ENCODE assay signal across 9 mouse cellular contexts in the genomic region with DNA sequence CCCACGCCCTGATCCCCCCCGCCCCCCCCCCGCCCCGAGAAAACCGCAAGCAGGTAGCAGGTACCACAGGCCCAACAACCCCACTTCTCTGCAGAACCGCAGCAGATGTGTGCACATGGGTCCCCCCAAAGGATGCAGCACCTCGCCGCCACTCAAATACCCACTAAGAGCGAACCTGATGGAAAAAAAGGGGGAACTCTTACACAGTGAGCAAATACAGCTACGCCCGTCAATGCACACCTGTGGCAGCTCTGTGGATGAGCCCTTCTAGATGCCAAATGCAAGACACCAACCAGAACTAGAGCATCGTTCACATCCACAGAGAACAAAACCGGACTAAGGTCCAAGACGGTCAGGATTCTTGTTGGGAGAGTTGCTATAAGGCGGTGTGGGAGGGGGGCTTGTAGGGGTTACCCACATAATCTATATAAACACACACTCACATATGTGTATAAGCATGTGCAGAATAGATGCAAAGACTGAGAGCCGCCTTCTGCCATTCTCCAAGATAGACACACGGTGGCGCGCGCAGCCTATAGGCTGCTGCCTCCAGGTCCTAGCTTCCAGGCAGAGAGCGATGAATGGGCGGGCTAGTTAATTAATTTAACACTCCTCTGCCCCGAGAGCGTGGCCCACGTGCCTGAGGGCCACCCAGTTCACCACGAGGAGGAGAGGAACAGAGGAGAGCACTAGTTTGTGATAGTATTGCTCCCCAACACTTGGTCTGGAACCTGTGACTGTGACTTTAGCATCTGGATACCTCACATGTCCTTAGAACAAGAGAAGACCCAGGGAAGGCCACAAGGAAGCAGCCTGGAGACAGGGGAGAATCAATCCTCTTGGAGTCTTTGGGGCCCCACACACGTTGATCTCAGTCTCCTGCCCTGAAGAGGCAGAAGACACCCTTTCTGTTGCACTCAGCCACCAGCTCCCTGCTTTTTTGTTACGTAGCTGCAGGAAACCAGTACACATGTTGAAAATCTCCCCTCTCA. TPM values are rescaled to one million over a fixed set of nuclear protein-coding genes. Genes with fewer than 3 reads are reported as not detected.
A peak's percentile ranks its signal among the peaks of the same experiment; 100 is the strongest.
DNase-seq lines count a peak whose midpoint lies in the region; ATAC-seq lines count a peak whose summit lies in the region.
"Had no signal": no experiment of that assay in that cellular context is flagged by ENCODE, and none has a peak within 500 bp of the region (broad histone marks: within the 10 kb centered on the region; RNA-seq: fewer than 3 reads in every experiment).

No protein-coding gene starts in this region.

- no peak overlapping the region for H3K4me3 ChIP-seq in forebrain, embryonic 14.5 days (ENCODE audit: low read depth, low read length)
- H3K4me3 ChIP-seq: megakaryocyte, embryonic 14.5 days had no signal

- no peak overlapping the region for H3K4me2 ChIP-seq in forebrain, embryonic 14.5 days (ENCODE audit: low read length)

- peaks cover 11% of the 10 kb centered on the region; the same call in 1 of the 2 replicates for H3K27me3 ChIP-seq in forebrain, embryonic 14.5 days (replicated peaks; ENCODE audit: control insufficient read depth, insufficient read depth, low read length)

- H3K36me3 ChIP-seq in forebrain, embryonic 14.5 days (ENCODE audit: control insufficient read depth, insufficient read depth, low read length), result no peaks in the 10 kb centered on the region

- ATAC-seq in cerebellum, adult (ENCODE audit: insufficient number of reproducible peaks, low FRiP score, low TSS enrichment), result peak; percentile 56; the same call in 1 of the 2 replicates
- ATAC-seq in forebrain, embryonic 14.5 days, result peak; percentile 82

- no peak overlapping the region for H3K9ac ChIP-seq in forebrain, embryonic 14.5 days (ENCODE audit: low read length)

- DNase-seq in adrenal gland, adult (ENCODE audit: inconsistent age in 2 of 2, low spot score in 1 of 2), result peak; percentile 73 to 91
- DNase-seq in adrenal gland, adult 8-10 months, result no peak
- peak; percentile 90 for DNase-seq in forebrain, embryonic 14.5 days (ENCODE audit: low spot score)
- peak; percentile 83 for DNase-seq in heart, postnatal 4 days
- peak; percentile 71 to 78 for DNase-seq in layer of hippocampus, postnatal 10 days (ENCODE audit: low spot score in 2 of 2)
- peak; percentile 80 to 84 for DNase-seq in lung, postnatal 4 days
- peak; percentile 73 for DNase-seq in right cerebral cortex, postnatal 14 days

- H3K9me3 ChIP-seq in forebrain, embryonic 14.5 days (replicated peaks; ENCODE audit: control insufficient read depth, low read length), result no peaks in the 10 kb centered on the region
- H3K9me3 ChIP-seq: megakaryocyte, embryonic 14.5 days had no signal

- no peak overlapping the region for H3K27ac ChIP-seq in forebrain, embryonic 14.5 days (ENCODE audit: low read depth, low read length)

- WGBS in forebrain, embryonic 14.5 days, result 26% methylated on average over 28 of the region's 28 CpGs

- no peaks in the 10 kb centered on the region for H3K4me1 ChIP-seq in forebrain, embryonic 14.5 days (ENCODE audit: control insufficient read depth, insufficient read depth, low read length)

RNA-seq across cellular contexts. Expression of gene Cdc42ep1, which starts 15.9 kb away (rescaled TPM):
- 10 to 100 TPM; 41.2 to 85.0 (median 65.8) TPM for total RNA-seq in adrenal gland, adult 8-10 months (2022)
- polyA plus RNA-seq in forebrain, embryonic 14.5 days (2014; fragmentation: Nextera tagmentation; extraction: Ambion mirVana), result 5.1 and 8.0 TPM in 2 replicates
- total RNA-seq in heart, postnatal 4 days (2021), result 10 to 100 TPM; 55.3 to 59.9 TPM
- 1 to 10 TPM; 7.6 to 8.5 TPM for total RNA-seq in layer of hippocampus, postnatal 10 days (2021)

RNA-seq across cellular contexts. Expression of gene Card10, which starts 23.7 kb away (rescaled TPM):
- total RNA-seq in adrenal gland, adult 8-10 months (2022), result 10 to 100 TPM in 1 of 4 experiments, 1 to 10 TPM in 3; 6.6 to 10.0 (median 8.1) TPM
- polyA plus RNA-seq in forebrain, embryonic 14.5 days (2014; fragmentation: Nextera tagmentation; extraction: Ambion mirVana), result 1.1 and 1.4 TPM in 2 replicates
- total RNA-seq in heart, postnatal 4 days (2021), result 10 to 100 TPM; 15.9 to 18.8 TPM
- 1 to 10 TPM; 5.8 to 6.0 TPM for total RNA-seq in layer of hippocampus, postnatal 10 days (2021)

RNA-seq across cellular contexts. Expression of gene Lgals2, which starts 28.8 kb away (rescaled TPM):
- not detected for total RNA-seq in adrenal gland, adult 8-10 months (2022)
- polyA plus RNA-seq in forebrain, embryonic 14.5 days (2014; fragmentation: Nextera tagmentation; extraction: Ambion mirVana), result not detected in 2 replicates
- total RNA-seq in heart, postnatal 4 days (2021), result not detected
- total RNA-seq in layer of hippocampus, postnatal 10 days (2021), result not detected

RNA-seq across cellular contexts. Expression of gene Gga1, which starts 50.5 kb away (rescaled TPM):
- total RNA-seq in adrenal gland, adult 8-10 months (2022), result 10 to 100 TPM; 57.9 to 79.2 (median 66.5) TPM
- 34.8 and 46.5 TPM in 2 replicates for polyA plus RNA-seq in forebrain, embryonic 14.5 days (2014; fragmentation: Nextera tagmentation; extraction: Ambion mirVana)
- total RNA-seq in heart, postnatal 4 days (2021), result 10 to 100 TPM; 47.1 to 47.6 TPM
- total RNA-seq in layer of hippocampus, postnatal 10 days (2021), result 10 to 100 TPM; 56.8 to 58.0 TPM

RNA-seq across cellular contexts. Expression of gene Mfng, which starts 53.2 kb away (rescaled TPM):
- 10 to 100 TPM; 12.3 to 25.8 (median 20.7) TPM for total RNA-seq in adrenal gland, adult 8-10 months (2022)
- polyA plus RNA-seq in forebrain, embryonic 14.5 days (2014; fragmentation: Nextera tagmentation; extraction: Ambion mirVana), result 48.2 and 51.5 TPM in 2 replicates
- total RNA-seq in heart, postnatal 4 days (2021), result 10 to 100 TPM; 17.6 to 18.1 TPM
- 10 to 100 TPM in 1 of 2 experiments, 1 to 10 TPM in 1; 9.2 to 10.4 TPM for total RNA-seq in layer of hippocampus, postnatal 10 days (2021)

Comparison
In these comparisons a context has a peak if more than half of its experiments do, and no peak if none do; other contexts are left out.
1. RNA of gene Cdc42ep1, which starts 15.9 kb away (total RNA-seq): 41.2 to 85.0 TPM in adrenal gland, adult 8-10 months and 55.3 to 59.9 TPM in heart, postnatal 4 days; 7.6 to 8.5 TPM in layer of hippocampus, postnatal 10 days; every median in the first group is over 4 times any median in the second.